In the genomic region with DNA sequence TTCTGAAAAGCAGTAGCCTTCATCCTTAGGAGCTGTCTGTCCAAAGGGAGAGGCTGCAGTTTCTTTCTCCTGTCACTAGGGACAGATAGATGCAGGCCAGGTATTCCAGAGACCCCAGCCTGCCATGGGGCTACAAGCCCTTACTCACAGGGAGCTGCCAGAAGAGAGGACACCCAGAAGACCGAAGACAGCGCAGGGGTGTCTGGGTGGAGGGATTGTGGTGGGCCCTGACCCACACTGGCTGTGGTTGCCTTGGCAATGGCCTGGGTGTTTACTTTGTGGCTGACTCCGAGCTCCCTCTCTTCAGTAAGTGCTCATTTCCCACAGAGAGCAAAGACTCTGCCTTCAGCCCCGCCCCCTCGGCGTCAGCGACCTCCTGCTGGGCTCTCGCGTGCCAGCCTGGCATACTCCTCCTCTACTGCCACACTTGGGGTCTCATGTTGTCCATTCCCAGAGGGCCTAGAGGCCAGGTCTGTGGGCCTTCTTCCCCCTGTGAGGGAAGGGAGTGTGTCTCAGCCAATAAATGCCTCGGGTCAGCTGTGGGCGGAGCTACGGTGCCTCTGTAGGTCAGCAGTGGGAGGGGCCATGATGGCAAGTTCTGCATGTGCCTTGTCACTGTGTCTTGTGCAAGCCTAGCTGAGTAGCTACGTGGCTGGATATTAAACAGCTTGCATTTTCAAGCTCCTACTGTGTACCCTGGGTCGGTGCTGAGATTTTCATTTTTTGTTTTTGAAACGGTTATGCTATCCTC, we compare ENCODE assay signal across 8 mouse cellular contexts. TPM values are rescaled to one million over a fixed set of nuclear protein-coding genes. Genes with fewer than 3 reads are reported as not detected.
A peak's percentile ranks its signal among the peaks of the same experiment; 100 is the strongest.
DNase-seq lines count a peak whose midpoint lies in the region; ATAC-seq and TF ChIP-seq lines count a peak whose summit lies in the region.

No protein-coding gene starts in this region.

- peaks cover 6% of the 10 kb centered on the region for H3K4me1 ChIP-seq in forebrain, embryonic 16.5 days (replicated peaks; ENCODE audit: control insufficient read depth, insufficient read depth, low read length)
- H3K4me1 ChIP-seq in hindbrain, embryonic 12.5 days: peaks cover 35% of the 10 kb centered on the region
- peaks cover 57% of the 10 kb centered on the region for H3K4me1 ChIP-seq in limb, embryonic 15.5 days
- H3K4me1 ChIP-seq in midbrain, embryonic 16.5 days (ENCODE audit: control insufficient read depth, insufficient read depth, low read length): peaks cover 7% of the 10 kb centered on the region
- peaks cover 22% of the 10 kb centered on the region; the same call in 1 of the 2 replicates for H3K4me1 ChIP-seq in stomach, postnatal 0 days (replicated peaks; ENCODE audit: control insufficient read depth, insufficient read depth)

- peaks cover 9% of the 10 kb centered on the region for H3K27me3 ChIP-seq in forebrain, embryonic 16.5 days (replicated peaks; ENCODE audit: control insufficient read depth, insufficient read depth, low read length)
- H3K27me3 ChIP-seq in hindbrain, embryonic 12.5 days: peaks cover 15% of the 10 kb centered on the region
- no peaks in the 10 kb centered on the region for H3K27me3 ChIP-seq in limb, embryonic 15.5 days
- peaks cover 11% of the 10 kb centered on the region for H3K27me3 ChIP-seq in midbrain, embryonic 16.5 days (ENCODE audit: control insufficient read depth, insufficient read depth, low read depth, low read length)
- no peaks in the 10 kb centered on the region for H3K27me3 ChIP-seq in stomach, postnatal 0 days (ENCODE audit: control insufficient read depth, insufficient read depth, low read length)

- no peak overlapping the region for H3K27ac ChIP-seq in forebrain, embryonic 16.5 days (ENCODE audit: low read length)
- H3K27ac ChIP-seq in hindbrain, embryonic 12.5 days: peak overlapping the region; percentile 56
- H3K27ac ChIP-seq in limb, embryonic 15.5 days: peak overlapping the region; percentile 86
- peak overlapping the region; percentile 41 for H3K27ac ChIP-seq in midbrain, embryonic 16.5 days (ENCODE audit: low read length)
- peak overlapping the region; percentile 97 for H3K27ac ChIP-seq in stomach, postnatal 0 days (replicated peaks)

- peak; percentile 62 for DNase-seq in cerebellum, adult 11-12 months
- no peak for DNase-seq in cerebellum, adult 8-10 months
- peak; percentile 52 to 63 for DNase-seq in cerebellum, adult 18-20 months
- DNase-seq in stomach, postnatal 0 days (ENCODE audit: low spot score): peak; percentile 92

- no peaks in the 10 kb centered on the region for H3K9me3 ChIP-seq in forebrain, embryonic 16.5 days (ENCODE audit: control insufficient read depth, low read length)
- no peaks in the 10 kb centered on the region for H3K9me3 ChIP-seq in hindbrain, embryonic 12.5 days (replicated peaks)
- H3K9me3 ChIP-seq in limb, embryonic 15.5 days: no peaks in the 10 kb centered on the region
- no peaks in the 10 kb centered on the region for H3K9me3 ChIP-seq in midbrain, embryonic 16.5 days (replicated peaks; ENCODE audit: control insufficient read depth, low read length, poor library complexity, severe bottlenecking)
- H3K9me3 ChIP-seq in stomach, postnatal 0 days (ENCODE audit: control insufficient read depth, low read length): no peaks in the 10 kb centered on the region

- H3K36me3 ChIP-seq in forebrain, embryonic 16.5 days (ENCODE audit: control insufficient read depth, insufficient read depth): no peaks in the 10 kb centered on the region
- H3K36me3 ChIP-seq in hindbrain, embryonic 12.5 days: no peaks in the 10 kb centered on the region
- H3K36me3 ChIP-seq in limb, embryonic 15.5 days: no peaks in the 10 kb centered on the region
- H3K36me3 ChIP-seq in midbrain, embryonic 16.5 days (ENCODE audit: control insufficient read depth, insufficient read depth, low read length): no peaks in the 10 kb centered on the region
- no peaks in the 10 kb centered on the region for H3K36me3 ChIP-seq in stomach, postnatal 0 days (ENCODE audit: control insufficient read depth, insufficient read depth, low read length)

- H3K4me2 ChIP-seq in forebrain, embryonic 16.5 days (ENCODE audit: low read length): peak overlapping the region; percentile 28
- peak overlapping the region; percentile 45 for H3K4me2 ChIP-seq in hindbrain, embryonic 12.5 days (replicated peaks)
- H3K4me2 ChIP-seq in limb, embryonic 15.5 days: peak overlapping the region; percentile 41
- peak overlapping the region; percentile 41 for H3K4me2 ChIP-seq in midbrain, embryonic 16.5 days (ENCODE audit: low read length)
- peak overlapping the region; percentile 55 for H3K4me2 ChIP-seq in stomach, postnatal 0 days (replicated peaks; ENCODE audit: low read depth)

- TF ChIP-seq CTCF in stomach, postnatal 0 days (IDR thresholded peaks at IDR 0.05; ENCODE audit: low read depth): peak; percentile 64

- no peak overlapping the region for H3K9ac ChIP-seq in forebrain, embryonic 16.5 days (replicated peaks; ENCODE audit: low read depth, low read length)
- no peak overlapping the region for H3K9ac ChIP-seq in hindbrain, embryonic 12.5 days
- H3K9ac ChIP-seq in limb, embryonic 15.5 days: no peak overlapping the region
- H3K9ac ChIP-seq in midbrain, embryonic 16.5 days (ENCODE audit: low read depth, low read length): no peak overlapping the region
- H3K9ac ChIP-seq in stomach, postnatal 0 days (ENCODE audit: low read length): peak overlapping the region; percentile 59

- WGBS in forebrain, embryonic 16.5 days: 5% methylated on average over 15 of the region's 15 CpGs
- WGBS in hindbrain, embryonic 12.5 days: 7% methylated on average over 15 of the region's 15 CpGs
- 8% methylated on average over 15 of the region's 15 CpGs for WGBS in limb, embryonic 15.5 days
- WGBS in midbrain, embryonic 16.5 days: 3% methylated on average over 15 of the region's 15 CpGs
- 3% methylated on average over 15 of the region's 15 CpGs for WGBS in stomach, postnatal 0 days

- peak overlapping the region; percentile 16; the same call in 1 of the 2 replicates for H3K4me3 ChIP-seq in forebrain, embryonic 16.5 days (replicated peaks; ENCODE audit: low read length)
- peak overlapping the region; percentile 23 for H3K4me3 ChIP-seq in hindbrain, embryonic 12.5 days
- peak overlapping the region; percentile 27 for H3K4me3 ChIP-seq in limb, embryonic 15.5 days
- H3K4me3 ChIP-seq in midbrain, embryonic 16.5 days (ENCODE audit: low read depth, low read length): peak overlapping the region; percentile 17; the same call in 1 of the 2 replicates
- peak overlapping the region; percentile 36 for H3K4me3 ChIP-seq in stomach, postnatal 0 days (ENCODE audit: low read depth, low read length)

- peak; percentile 45; the same call in 1 of the 2 replicates for ATAC-seq in forebrain, embryonic 16.5 days
- ATAC-seq in hindbrain, embryonic 12.5 days (ENCODE audit: low FRiP score): peak; percentile 68
- ATAC-seq in limb, embryonic 15.5 days (ENCODE audit: insufficient number of reproducible peaks, low FRiP score, low TSS enrichment, low read depth): peak; percentile 49
- ATAC-seq in midbrain, embryonic 16.5 days: peak; percentile 66
- peak; percentile 80 for ATAC-seq in stomach, postnatal 0 days (ENCODE audit: low FRiP score, low TSS enrichment)

- TF ChIP-seq EP300 in stomach, postnatal 0 days (optimal IDR thresholded peaks at IDR 0.05): no peak

RNA-seq across cellular contexts. Expression of a gene that starts 19.5 kb away (rescaled TPM):
- polyA plus RNA-seq in forebrain, embryonic 16.5 days (2015; fragmentation: Nextera tagmentation; extraction: Ambion mirVana): 6.9 and 7.5 TPM in 2 replicates
- polyA plus RNA-seq in hindbrain, embryonic 12.5 days (2016; fragmentation: Nextera tagmentation; extraction: Ambion mirVana): 9.3 and 10.0 TPM in 2 replicates
- 7.8 and 8.4 TPM in 2 replicates for polyA plus RNA-seq in limb, embryonic 15.5 days (2015; fragmentation: Nextera tagmentation; extraction: Ambion mirVana)
- polyA plus RNA-seq in midbrain, embryonic 16.5 days (2015; fragmentation: Nextera tagmentation; extraction: Ambion mirVana): 8.6 and 9.6 TPM in 2 replicates
- polyA plus RNA-seq in stomach, postnatal 0 days (2015; fragmentation: Nextera tagmentation; extraction: Ambion mirVana): 4.3 and 4.6 TPM in 2 replicates
